Mouse (Mus musculus): ENCODE results near the gene E2f2.

Gene E2f2

GRCm38 (mm10) chr4:136174216-136175193, 2.3 kb downstream of the E2f2 start:
- no peak for DNase-seq (ENCODE audit: low spot score)

- no peak for DNase-seq (ENCODE audit: low spot score)
These were observed 3.9 kb downstream of the E2f2 start for GRCm38 (mm10) chr4:136176022-136176552.

GRCm38 (mm10) chr4:136177244-136177611, 5.0 kb downstream of the E2f2 start:
- no peak for DNase-seq (ENCODE audit: low spot score)

GRCm38 (mm10) chr4:136177612-136178474, 5.6 kb downstream of the E2f2 start:
- DNase-seq (ENCODE audit: low spot score) = no peak

GRCm38 (mm10) chr4:136178475-136178921, 6.3 kb downstream of the E2f2 start:
- no peak for DNase-seq (ENCODE audit: low spot score)

GRCm38 (mm10) chr4:136179456-136179855, 7.3 kb downstream of the E2f2 start:
- DNase-seq (ENCODE audit: low spot score) = no peak

- DNase-seq (ENCODE audit: low spot score) = peak; percentile 72
These were observed 7.8 kb downstream of the E2f2 start for GRCm38 (mm10) chr4:136179998-136180397.

- peak; percentile 48 for DNase-seq (ENCODE audit: low spot score)
These were observed 8.5 kb downstream of the E2f2 start for GRCm38 (mm10) chr4:136180408-136181330.

- no peak for DNase-seq (ENCODE audit: low spot score)
These were observed 9.2 kb downstream of the E2f2 start for GRCm38 (mm10) chr4:136181367-136181766.

GRCm38 (mm10) chr4:136185375-136185774, 13.2 kb downstream of the E2f2 start:
- DNase-seq (ENCODE audit: low spot score) = no peak

- DNase-seq (ENCODE audit: low spot score) = no peak
These were observed 14.1 kb downstream of the E2f2 start for GRCm38 (mm10) chr4:136186315-136186714.

- no peak for DNase-seq (ENCODE audit: low spot score)
These were observed 14.7 kb downstream of the E2f2 start for GRCm38 (mm10) chr4:136186739-136187472.

GRCm38 (mm10) chr4:136188973-136189737, 17.0 kb downstream of the E2f2 start:
- DNase-seq (ENCODE audit: low spot score) = no peak

GRCm38 (mm10) chr4:136189912-136190311, 17.7 kb downstream of the E2f2 start:
- DNase-seq (ENCODE audit: low spot score) = no peak

- DNase-seq (ENCODE audit: low spot score) = no peak
These were observed 21.4 kb downstream of the E2f2 start for GRCm38 (mm10) chr4:136193571-136193970.

- DNase-seq (ENCODE audit: low spot score) = no peak
These were observed 22.8 kb downstream of the E2f2 start for GRCm38 (mm10) chr4:136195029-136195428.

GRCm38 (mm10) chr4:136195629-136196028, 23.4 kb downstream of the E2f2 start:
- no peak for DNase-seq (ENCODE audit: low spot score)

- DNase-seq (ENCODE audit: low spot score) = no peak
These were observed 24.0 kb downstream of the E2f2 start for GRCm38 (mm10) chr4:136196201-136196600.

- DNase-seq (ENCODE audit: low spot score) = no peak
These were observed 26.7 kb downstream of the E2f2 start for GRCm38 (mm10) chr4:136198846-136199245.

Data from ovary, postnatal 10 days (tissue).